Mouse (Mus musculus) neural tube, embryonic 13.5 days (tissue): Measurements from ENCODE around the gene Arsg. TPM values are rescaled to one million over a fixed set of nuclear protein-coding genes. Genes with fewer than 3 reads are reported as not detected.

Experiments used
- ATAC-seq: fragments of 200-750 bp; cut with Nextera tagmentation; 2 replicates; pipeline ENCODE4 v1.8.0; 2017; ENCODE audit warnings: low read depth, mild to moderate bottlenecking, moderate TSS enrichment, moderate library complexity
- H3K27ac ChIP-seq: fragments of 300-500 bp; sonication (generic); replicated peaks from 2 replicates; pipeline ENCODE4 v1.5.1; 2015; ENCODE audit warnings: moderate library complexity, mild to moderate bottlenecking, inconsistent platforms
- H3K27me3 ChIP-seq: fragments of 300-500 bp; sonication (generic); 2 replicates; pipeline ENCODE4 v1.6.1; 2015; ENCODE audit warnings: mild to moderate bottlenecking, inconsistent platforms
- H3K36me3 ChIP-seq: fragments of 300-500 bp; sonication (generic); 2 replicates; pipeline ENCODE4 v1.6.1; 2015; ENCODE audit warnings: mild to moderate bottlenecking, inconsistent platforms
- H3K4me1 ChIP-seq: fragments of 300-500 bp; sonication (generic); replicated peaks from 2 replicates; pipeline ENCODE4 v1.6.1; 2015; ENCODE audit warnings: inconsistent platforms
- H3K4me2 ChIP-seq: fragments of 300-500 bp; sonication (generic); 2 replicates; pipeline ENCODE4 v1.6.1; 2015; ENCODE audit warnings: inconsistent platforms, mild to moderate bottlenecking, moderate library complexity
- H3K4me3 ChIP-seq: fragments of 300-500 bp; sonication (generic); 2 replicates; pipeline ENCODE4 v1.5.1; 2015; ENCODE audit warnings: mild to moderate bottlenecking, inconsistent platforms
- H3K9ac ChIP-seq: fragments of 300-500 bp; sonication (generic); 2 replicates; pipeline ENCODE4 v1.6.1; 2015; ENCODE audit warnings: moderate library complexity, mild to moderate bottlenecking, inconsistent platforms
- H3K9me3 ChIP-seq: fragments of 300-500 bp; sonication (generic); 2 replicates; pipeline ENCODE4 v1.6.1; 2016; ENCODE audit warnings: inconsistent platforms
- whole genome bisulfite sequencing: fragments of 180-500 bp; shearing (Covaris S2); methylation state at CpG from one replicate; pipeline ENCODE4 v1.1.7; 2015; 5-methylcytosine and 5-hydroxymethylcytosine counted together
- polyA plus RNA-seq: library from polyadenylated mRNA; unstranded; fragments of >200 nt; fragmentation: Nextera tagmentation; extraction: Ambion mirVana; gene quantifications from 2 replicates; pipeline ENCODE4 v1.2.1, GENCODE M21; 2015

The Arsg gene
- polyA plus RNA-seq, 1 experiment from 2014 or later = 3.0 TPM

DNA sequence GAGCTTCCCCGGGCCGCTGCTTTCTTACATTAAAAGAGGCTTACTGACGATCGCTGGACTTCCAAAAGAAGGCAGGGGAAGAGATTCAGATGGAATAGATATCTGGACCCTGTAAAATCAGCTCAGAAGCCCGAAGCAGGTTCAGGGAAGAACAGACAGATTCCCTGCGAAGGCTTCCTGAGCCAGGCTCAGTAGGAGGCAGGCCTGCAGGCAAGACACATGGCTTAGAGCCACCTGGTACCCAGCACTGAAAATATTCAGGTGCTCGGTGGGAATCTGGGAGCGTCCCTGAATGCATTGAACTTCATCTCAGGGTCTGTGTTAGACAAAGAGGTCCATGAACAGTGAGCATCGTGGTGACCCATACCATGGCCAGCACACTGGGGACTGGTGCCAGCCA, 106.8 kb downstream of the Arsg start:
- Histone ChIP-seq H3K4me2 (no peak overlapping the region), H3K4me3 (no peak overlapping the region), H3K36me3 (0 out of 2 replicates have a peak, but pooled peaks cover 2% of the 10 kb centered on the region), H3K9me3 (no peaks in the 10 kb centered on the region), H3K9ac (no peak overlapping the region), H3K4me1 (no peaks in the 10 kb centered on the region; the same call in 1 of the 2 replicates), H3K27ac (no peak overlapping the region), H3K27me3 (no peaks in the 10 kb centered on the region)
- WGBS = 88% methylated on average over 9 of the region's 9 CpGs
- no peak for ATAC-seq

DNA sequence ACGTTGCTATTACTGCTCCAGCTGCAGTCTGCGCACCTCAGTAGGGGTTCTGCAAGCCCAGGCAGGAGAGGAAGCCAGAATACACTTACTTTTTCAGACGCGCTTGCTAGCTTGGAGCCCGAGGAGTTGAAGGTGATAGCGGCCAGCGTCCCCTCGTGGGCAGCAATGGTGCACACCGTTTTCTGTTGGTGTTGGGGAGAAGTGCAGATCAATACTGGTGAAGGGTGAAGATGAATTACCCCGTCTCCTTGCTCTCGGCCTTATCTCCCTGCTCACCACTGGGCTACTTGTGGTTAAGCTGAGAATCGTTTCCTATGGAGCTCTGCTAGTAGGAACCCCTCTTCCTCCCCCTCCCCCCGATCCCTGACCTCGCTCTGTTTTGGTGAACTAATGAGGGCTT, 110.8 kb downstream of the Arsg start:
- Histone ChIP-seq H3K36me3 (0 out of 2 replicates have a peak, but pooled peaks cover 2% of the 10 kb centered on the region), H3K9ac (no peak overlapping the region), H3K4me1 (no peaks in the 10 kb centered on the region; the same call in 1 of the 2 replicates), H3K27me3 (no peaks in the 10 kb centered on the region), H3K4me3 (no peak overlapping the region), H3K4me2 (no peak overlapping the region), H3K27ac (no peak overlapping the region), H3K9me3 (no peaks in the 10 kb centered on the region)
- 78% methylated on average over 14 of the region's 14 CpGs for WGBS
- ATAC-seq = no peak

DNA sequence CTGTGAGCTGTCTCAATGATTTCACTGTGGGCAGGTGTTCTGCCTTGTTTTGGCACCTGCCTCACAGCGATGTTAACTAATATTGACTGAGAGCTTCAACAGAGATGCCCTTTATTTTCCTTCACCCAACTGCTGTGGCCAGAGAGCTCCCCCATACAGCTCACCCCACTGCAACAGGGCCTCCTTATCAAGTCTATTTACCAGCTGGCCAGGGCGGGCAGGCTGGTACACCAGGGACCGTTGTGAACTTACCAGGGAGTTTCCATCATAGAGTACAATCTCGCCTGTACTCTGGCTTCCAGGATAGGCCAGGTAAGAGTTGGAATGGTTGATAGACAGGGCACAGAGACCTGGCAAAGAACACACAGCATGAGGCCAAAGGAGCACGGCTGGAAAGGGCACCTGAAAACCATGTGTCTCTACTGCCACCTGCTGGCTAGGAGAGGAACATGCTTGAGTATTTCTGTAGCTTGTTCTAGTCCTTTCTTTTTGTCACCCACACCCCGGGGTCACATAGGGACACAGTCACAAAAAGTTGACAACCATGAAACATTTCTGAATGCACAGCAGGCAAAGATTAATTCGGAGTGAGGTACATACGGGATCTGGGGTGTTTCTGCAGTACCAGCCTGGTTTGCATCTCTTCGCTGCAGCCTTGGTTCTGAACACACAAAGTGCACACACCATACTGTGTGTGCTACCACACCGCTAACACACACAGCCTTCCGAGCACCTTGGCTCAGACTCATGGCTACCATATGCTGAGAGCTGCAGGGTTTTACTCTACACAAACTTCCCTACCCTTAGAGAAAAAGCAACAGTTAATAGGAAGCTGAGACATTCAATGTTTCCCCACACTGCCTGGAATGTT, 111.9 kb downstream of the Arsg start:
- Histone ChIP-seq H3K4me3 (no peak overlapping the region), H3K9me3 (no peaks in the 10 kb centered on the region), H3K4me2 (no peak overlapping the region), H3K27ac (no peak overlapping the region), H3K9ac (no peak overlapping the region), H3K36me3 (0 out of 2 replicates have a peak, but pooled peaks cover 2% of the 10 kb centered on the region), H3K4me1 (no peaks in the 10 kb centered on the region; the same call in 1 of the 2 replicates), H3K27me3 (no peaks in the 10 kb centered on the region)
- peak; percentile 73 for ATAC-seq
- 47% methylated on average over 11 of the region's 11 CpGs for WGBS

DNA sequence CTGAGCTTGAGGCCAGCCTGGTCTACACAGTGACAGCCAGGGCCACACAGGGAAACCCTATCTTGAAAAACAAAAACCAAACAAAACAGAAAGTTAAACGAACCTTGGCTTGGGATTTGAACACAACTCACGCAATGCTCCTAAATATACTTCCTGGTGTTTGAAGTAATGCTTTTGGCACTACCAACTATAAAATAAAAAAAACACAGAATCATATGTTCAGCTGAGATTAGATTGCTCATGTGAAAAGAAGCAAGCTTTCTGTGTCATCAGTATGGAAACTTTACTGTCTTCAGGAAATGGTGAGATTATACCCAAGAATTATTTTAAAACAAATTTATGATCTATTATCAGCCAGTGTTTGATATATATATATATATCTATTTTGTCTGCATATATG, 113.2 kb downstream of the Arsg start:
- Histone ChIP-seq H3K27me3 (no peaks in the 10 kb centered on the region), H3K27ac (no peak overlapping the region), H3K4me2 (no peak overlapping the region), H3K4me1 (no peaks in the 10 kb centered on the region; the same call in 1 of the 2 replicates), H3K36me3 (0 out of 2 replicates have a peak, but pooled peaks cover 2% of the 10 kb centered on the region), H3K9ac (no peak overlapping the region), H3K4me3 (no peak overlapping the region), H3K9me3 (no peaks in the 10 kb centered on the region)
- WGBS = 92% methylated on average over 2 of the region's 2 CpGs
- no peak for ATAC-seq

DNA sequence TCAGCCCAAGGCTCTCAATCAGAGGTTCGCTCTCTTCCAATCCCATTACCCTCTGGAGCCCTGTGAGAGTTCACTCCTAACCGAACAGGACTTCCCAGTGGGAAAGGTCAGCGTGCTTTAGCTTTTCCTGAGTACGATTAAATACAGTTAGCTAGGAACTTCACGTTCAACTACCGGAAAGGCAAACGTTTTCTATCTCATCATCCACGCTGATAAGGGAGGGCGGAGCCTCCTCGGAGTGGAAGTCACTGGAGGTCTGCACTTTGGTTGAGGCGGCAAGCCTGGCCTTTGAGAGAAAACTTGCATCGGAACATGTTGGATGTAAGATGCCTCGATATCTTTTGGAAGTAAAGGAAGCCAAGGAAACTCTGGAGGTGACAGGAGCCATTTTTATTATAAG, 113.8 kb downstream of the Arsg start:
- 0 out of 2 replicates have a peak, but pooled peaks cover 2% of the 10 kb centered on the region for H3K36me3 ChIP-seq
- no peak for ATAC-seq
- 69% methylated on average over 13 of the region's 13 CpGs for WGBS
- H3K27ac ChIP-seq = no peak overlapping the region
- H3K9me3 ChIP-seq = no peaks in the 10 kb centered on the region
- H3K27me3 ChIP-seq = no peaks in the 10 kb centered on the region
- no peaks in the 10 kb centered on the region; the same call in 1 of the 2 replicates for H3K4me1 ChIP-seq
- H3K4me2 ChIP-seq = no peak overlapping the region
- H3K4me3 ChIP-seq = no peak overlapping the region
- H3K9ac ChIP-seq = no peak overlapping the region

DNA sequence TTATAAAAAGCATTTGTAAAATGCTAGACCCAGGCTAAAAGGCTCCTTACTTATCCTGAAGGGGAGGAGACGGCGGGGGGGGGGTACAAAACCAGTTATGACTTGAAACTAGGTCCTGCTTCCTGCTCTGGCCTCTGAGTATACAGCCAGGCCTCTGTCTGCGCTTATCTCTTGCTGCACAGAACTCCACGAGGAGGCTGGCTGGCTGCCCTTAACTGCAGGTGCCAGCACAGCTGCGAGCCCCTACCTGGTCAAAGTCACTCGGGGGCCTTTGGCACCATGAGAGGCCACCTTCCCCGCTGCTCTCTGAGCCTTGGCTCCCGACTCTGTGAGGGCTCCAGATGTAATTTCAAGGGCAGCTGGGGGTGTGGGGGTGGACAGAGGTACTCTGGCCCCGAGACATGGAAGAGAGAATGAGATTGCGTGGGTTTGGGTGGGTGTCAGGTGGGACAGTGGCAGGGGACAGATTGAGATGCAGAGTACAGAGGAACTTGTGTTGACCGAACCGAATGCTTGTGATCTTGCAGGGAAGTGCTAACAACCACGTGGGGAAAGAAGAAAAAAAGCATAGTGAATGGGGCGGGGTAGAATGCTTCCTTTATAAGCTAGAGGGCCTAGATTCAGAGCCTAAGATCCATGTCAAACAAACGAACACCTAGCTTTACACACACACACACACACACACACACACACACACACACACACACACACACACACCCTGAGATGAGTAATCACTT, 114.6 kb downstream of the Arsg start:
- ATAC-seq = no peak
- Histone ChIP-seq H3K4me3 (no peak overlapping the region), H3K27me3 (no peaks in the 10 kb centered on the region), H3K9ac (no peak overlapping the region), H3K36me3 (0 out of 2 replicates have a peak, but pooled peaks cover 2% of the 10 kb centered on the region), H3K9me3 (no peaks in the 10 kb centered on the region), H3K27ac (no peak overlapping the region), H3K4me1 (no peaks in the 10 kb centered on the region; the same call in 1 of the 2 replicates), H3K4me2 (no peak overlapping the region)
- WGBS = 75% methylated on average over 14 of the region's 15 CpGs

DNA sequence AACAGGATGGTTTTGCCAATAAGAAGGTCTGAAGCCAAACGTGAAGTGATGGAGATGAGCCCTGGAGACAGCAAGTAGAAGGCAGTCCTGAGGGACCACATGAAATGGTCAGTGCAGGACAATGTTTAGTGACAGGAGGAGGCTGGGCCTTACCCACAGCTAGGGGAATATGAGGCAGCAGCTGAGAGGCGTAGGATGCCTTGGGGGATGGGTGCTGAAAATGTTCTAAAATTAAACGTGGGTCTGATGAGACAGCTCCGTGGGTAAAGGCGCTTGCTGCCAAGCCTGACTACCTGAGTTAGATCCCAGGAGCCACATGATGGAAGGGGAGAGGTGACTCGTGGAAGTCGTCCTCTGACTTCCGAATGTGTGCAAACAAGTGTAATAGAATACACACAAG, 116.8 kb downstream of the Arsg start:
- Histone ChIP-seq H3K4me1 (no peaks in the 10 kb centered on the region), H3K9me3 (no peaks in the 10 kb centered on the region), H3K27ac (no peak overlapping the region), H3K4me3 (no peak overlapping the region), H3K27me3 (no peaks in the 10 kb centered on the region), H3K4me2 (no peak overlapping the region), H3K36me3 (0 out of 2 replicates have a peak, but pooled peaks cover 2% of the 10 kb centered on the region), H3K9ac (no peak overlapping the region)
- no peak for ATAC-seq
- 86% methylated on average over 8 of the region's 8 CpGs for WGBS

DNA sequence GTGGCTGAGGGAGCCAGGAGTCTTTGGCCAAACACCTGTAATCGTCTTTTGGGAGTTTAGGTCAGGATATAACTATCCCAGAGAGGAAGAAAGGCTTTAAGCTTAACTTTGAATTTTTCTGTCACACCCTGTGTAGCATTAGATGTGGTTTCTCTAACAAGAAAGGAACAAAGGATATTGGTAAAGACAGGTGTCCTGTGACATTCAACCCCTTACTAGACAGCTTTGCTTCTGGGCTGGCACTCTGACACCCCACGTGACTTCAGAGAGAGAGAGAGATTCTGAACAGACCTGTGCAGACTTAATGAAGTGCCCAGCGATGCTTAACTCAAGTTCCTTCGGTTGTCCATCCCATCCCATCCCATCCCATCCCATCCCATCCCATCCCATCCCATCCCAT, 118.3 kb downstream of the Arsg start:
- Histone ChIP-seq H3K4me2 (no peak overlapping the region), H3K9me3 (no peaks in the 10 kb centered on the region), H3K27ac (no peak overlapping the region), H3K27me3 (no peaks in the 10 kb centered on the region), H3K4me3 (no peak overlapping the region), H3K4me1 (no peaks in the 10 kb centered on the region), H3K9ac (no peak overlapping the region), H3K36me3 (0 out of 2 replicates have a peak, but pooled peaks cover 3% of the 10 kb centered on the region)
- WGBS = 85% methylated on average over 4 of the region's 4 CpGs
- ATAC-seq = no peak

DNA sequence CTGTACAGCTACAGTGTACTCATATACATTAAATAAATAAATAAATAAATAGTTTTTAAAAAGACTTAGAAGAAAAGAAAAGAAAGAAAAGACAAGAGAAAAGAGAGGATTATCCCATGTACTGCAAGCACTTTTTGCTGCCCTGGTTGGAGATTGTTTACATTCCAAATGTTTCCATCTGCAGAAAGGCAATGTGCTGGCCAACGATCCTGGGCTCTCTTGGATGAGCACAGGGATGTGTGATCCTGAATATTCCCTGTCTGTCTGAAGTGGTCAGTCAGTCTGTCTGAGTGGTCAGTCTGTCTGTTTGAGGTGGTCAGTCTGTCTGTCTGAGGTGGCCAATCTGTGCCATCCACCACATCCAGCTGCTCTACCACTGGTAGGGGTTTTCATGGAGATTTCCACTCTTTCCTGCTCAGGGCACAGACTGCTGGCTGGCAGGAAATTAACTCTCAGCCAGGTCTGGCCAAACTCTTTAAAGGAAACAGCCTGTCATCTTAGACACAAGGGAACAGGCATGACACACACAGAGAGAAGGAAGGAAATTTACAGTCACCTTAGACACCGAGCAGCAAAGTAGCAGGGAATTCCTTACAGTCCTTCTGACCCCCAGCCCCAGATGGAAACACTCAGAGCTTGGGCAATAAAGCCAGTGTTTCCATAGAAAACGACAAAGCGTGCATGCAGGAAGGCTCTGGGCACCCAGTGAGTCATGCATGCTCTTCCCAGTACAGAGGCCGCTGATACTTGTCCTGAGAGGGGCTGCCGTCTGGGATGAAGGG, 120.2 kb downstream of the Arsg start:
- Histone ChIP-seq H3K27me3 (no peaks in the 10 kb centered on the region), H3K4me3 (no peak overlapping the region), H3K9me3 (no peaks in the 10 kb centered on the region), H3K4me2 (no peak overlapping the region), H3K27ac (no peak overlapping the region), H3K4me1 (no peaks in the 10 kb centered on the region), H3K36me3 (0 out of 2 replicates have a peak, but pooled peaks cover 3% of the 10 kb centered on the region), H3K9ac (no peak overlapping the region)
- 57% methylated on average over 6 of the region's 6 CpGs for WGBS
- no peak for ATAC-seq

DNA sequence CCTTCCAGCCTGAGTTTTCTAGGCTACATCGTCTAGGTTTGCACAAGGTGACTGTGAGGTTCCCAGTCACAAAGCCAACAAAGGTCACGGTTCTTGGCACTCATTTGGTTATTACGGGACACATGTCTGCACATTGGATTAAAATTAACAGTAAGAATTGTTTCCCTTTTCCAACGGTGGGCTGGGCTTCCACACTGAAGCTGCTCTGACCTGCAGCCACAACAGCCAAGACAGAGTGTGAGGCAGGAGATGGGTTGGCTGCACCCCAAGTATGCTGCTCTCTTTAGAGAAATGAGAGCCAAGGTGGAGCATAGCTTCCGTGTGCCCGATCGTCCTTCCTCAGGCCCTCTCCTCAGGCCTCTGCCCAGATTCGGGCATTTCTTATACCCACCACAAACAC, 121.6 kb downstream of the Arsg start:
- ATAC-seq = no peak
- H3K9me3 ChIP-seq = no peaks in the 10 kb centered on the region
- no peak overlapping the region for H3K4me2 ChIP-seq
- no peak overlapping the region for H3K27ac ChIP-seq
- 0 out of 2 replicates have a peak, but pooled peaks cover 3% of the 10 kb centered on the region for H3K36me3 ChIP-seq
- no peak overlapping the region for H3K9ac ChIP-seq
- WGBS = 89% methylated on average over 8 of the region's 8 CpGs
- no peaks in the 10 kb centered on the region for H3K4me1 ChIP-seq
- H3K4me3 ChIP-seq = no peak overlapping the region
- H3K27me3 ChIP-seq = no peaks in the 10 kb centered on the region

DNA sequence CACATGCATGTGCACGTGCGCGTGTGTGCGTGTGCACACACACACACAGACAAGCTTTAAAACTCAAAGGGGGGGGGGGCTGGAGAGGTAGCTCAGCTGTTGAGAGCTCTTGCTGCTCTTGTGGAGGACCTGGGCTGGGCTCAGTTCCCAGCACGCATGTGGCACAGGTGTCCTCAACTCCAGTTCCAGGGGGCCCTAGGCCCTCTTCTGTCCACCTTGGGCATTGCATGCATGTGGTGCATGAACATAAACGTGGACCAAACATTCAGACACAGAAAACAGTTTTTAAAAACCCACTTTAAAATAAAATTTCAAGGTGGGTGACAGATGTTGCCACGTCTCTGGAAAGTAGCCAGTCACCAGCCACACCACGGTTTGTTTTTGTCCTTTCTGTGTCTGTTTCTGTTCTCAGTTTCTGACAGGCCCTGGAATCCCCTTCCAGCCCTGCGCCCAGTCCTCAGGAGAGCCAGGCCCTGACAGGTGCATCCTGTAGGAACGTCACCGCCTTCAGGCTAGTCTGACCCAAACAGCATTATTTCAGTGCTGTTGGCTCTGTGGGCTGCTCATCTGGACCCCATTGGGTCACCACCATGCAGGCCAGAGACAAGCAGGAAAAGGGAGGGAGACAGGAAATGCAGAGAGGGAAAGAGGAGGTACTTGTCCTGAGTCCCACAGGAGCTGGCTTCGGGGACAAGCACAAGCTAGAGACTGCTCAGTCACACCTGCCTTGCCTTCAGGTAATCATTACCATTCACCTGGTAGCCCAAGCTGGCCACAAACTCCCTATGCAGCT, 125.8 kb downstream of the Arsg start:
- no peak for ATAC-seq
- no peaks in the 10 kb centered on the region for H3K4me1 ChIP-seq
- H3K4me3 ChIP-seq = no peak overlapping the region
- H3K9ac ChIP-seq = no peak overlapping the region
- no peak overlapping the region for H3K27ac ChIP-seq
- 88% methylated on average over 12 of the region's 12 CpGs for WGBS
- peaks cover 9% of the 10 kb centered on the region; the same call in 1 of the 2 replicates for H3K36me3 ChIP-seq
- no peaks in the 10 kb centered on the region for H3K9me3 ChIP-seq
- H3K27me3 ChIP-seq = no peaks in the 10 kb centered on the region
- H3K4me2 ChIP-seq = no peak overlapping the region
